Mouse (Mus musculus) left cerebral cortex, postnatal 25 days (tissue): ENCODE measurements around the gene Cyp2b19. TPM values are rescaled to one million over a fixed set of nuclear protein-coding genes. Genes with fewer than 3 reads are reported as not detected.
"Not testable (repeated sequence)": the region's sequence is repeated elsewhere in the genome, so short reads cannot be mapped to it uniquely, and the experiment has no call there.

Experiments used
- DNase-seq, 2 experiments: peaks; one replicate each; pipeline ENCODE4 v3.0.0; 2022; ENCODE audit warnings: low spot score in 2 of 2, mixed read lengths in 1 of 2
- intact Hi-C: fragments of 180-260 bp; cut with DNase I; formaldehyde crosslinking; loops from one replicate; pipeline ENCODE4 v1.15.1; 2025
- total RNA-seq, 2 experiments: library from RNA; stranded (reverse); gene quantifications; 2 replicates each; pipeline ENCODE4 v1.2.3; 2021

The Cyp2b19 gene
- total RNA-seq = not detected

DNA sequence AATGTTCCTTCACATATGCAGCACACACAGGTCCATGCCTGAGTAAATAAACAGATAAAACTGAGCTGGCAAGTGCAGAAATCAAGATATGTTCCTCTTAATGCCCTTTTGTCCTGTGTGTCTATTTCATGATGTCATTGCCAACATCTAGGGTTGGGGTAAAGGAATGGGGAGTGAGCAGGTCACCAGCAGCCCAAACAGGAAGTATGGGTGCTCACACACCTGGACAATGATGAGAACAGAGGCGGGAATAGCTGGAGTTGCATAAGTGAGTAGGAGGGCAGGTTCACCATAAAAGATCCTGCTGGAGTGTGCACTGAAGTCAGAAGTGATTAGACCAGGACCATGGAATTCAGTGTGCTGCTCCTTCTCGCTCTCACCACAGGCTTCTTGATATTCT, at the start of gene Cyp2b19:
Gene Cyp2b19 (plus strand): TSS at position 301 of the 400 bp plus-strand sequence.
- intact Hi-C loops = no loop called here
- no peak for DNase-seq

DNA sequence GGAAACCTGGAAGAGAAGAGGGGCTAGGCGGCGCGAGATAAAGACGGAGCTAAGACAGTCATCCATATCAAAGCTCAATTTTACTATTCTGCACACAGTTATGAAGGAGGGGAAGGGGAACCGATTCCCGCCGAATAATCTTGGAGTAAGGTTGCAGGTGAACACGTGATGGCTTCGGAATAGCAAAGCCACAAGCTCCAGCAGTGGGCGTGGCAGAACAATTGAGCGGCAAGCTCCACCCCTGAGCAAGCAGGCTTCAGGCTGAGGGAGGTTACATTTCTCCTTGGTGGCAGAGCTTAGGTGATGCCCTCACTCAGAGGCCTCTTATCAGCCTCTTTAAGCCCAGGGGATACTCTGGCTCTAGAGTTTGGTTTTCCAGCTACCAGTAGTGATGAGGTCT, 45.9 kb upstream of the Cyp2b19 start:
- intact Hi-C loops = no loop called here
- DNase-seq = no peak

DNA sequence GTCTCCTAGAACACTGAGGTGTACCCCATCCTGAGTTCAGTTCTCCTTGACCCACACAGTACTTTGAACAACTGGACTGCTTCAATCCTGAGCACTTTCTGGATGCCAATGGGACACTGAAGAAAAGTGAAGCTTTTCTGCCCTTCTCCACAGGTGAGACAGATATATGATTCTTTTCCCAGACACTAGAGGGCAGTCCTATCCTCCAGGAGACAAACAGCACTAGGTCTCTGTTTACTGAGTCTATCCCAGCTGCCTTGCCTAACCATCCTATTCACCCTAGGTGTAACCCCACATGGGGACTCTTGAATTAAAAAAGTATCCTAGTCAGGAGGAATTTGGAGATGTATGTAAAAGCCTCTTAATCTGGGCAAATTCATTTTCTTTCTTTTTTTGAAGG, 18.0 kb upstream of the Cyp2b19 start:
- DNase-seq = no peak
- intact Hi-C loops = no loop called here

DNA sequence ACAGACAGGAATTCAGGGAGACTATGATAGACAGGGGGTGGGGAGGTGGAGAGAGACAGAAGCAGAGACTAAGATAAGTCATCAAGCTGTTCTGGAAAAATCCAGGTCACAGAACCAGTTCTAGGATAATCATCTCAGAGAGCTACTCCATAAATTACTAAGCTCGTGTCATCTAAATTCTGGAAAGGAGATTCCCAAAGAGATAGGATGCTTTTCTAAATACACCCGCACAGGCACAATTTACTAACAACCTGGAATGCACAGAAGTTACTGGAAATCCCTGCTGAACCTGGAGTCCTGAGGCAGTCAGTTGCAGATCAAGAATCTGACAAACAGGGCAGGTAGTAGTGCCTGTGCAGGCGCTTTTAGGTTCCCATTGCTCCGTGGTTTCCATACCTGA, 13.0 kb upstream of the Cyp2b19 start:
- no peak for DNase-seq
- intact Hi-C loops = no loop called here

DNA sequence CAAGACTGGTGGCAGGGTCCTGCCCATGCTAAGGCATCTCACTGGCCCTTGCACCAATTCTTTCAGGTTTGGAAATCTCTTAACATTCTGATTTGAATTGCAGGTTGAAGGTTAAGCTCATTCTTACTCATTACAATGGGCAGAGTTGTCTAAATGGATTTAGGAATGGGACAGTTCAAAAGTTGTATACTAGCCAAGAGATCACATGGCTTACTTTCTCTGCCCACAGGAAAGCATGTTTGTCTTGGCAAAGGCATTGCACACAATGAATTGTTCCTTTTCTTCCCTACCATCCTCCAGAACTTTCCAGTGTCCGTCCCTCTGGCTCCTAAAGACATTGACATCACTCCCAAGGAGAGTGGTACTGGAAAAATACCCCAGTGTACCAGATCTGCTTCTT, 11.5 kb upstream of the Cyp2b19 start:
- no peak for DNase-seq
- intact Hi-C loops = no loop called here

DNA sequence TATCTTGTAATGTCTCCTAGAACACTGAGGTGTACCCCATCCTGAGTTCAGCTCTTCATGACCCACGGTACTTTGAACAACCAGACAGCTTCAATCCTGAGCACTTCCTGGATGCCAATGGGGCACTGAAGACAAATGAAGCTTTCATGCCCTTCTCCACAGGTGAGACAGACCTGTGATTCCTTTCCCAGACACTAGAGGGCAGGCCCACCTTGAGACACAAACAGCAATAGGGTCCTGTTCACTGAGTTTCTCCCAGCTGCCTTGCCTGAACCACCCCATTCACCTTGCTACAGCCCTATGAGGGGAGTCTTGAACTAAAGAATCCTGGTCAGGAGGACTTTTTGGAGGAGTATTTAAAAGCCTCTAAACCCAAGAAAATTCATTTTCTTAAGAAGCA, 10.1 kb downstream of the Cyp2b19 start:
- intact Hi-C loops = no loop called here
- no peak for DNase-seq

DNA sequence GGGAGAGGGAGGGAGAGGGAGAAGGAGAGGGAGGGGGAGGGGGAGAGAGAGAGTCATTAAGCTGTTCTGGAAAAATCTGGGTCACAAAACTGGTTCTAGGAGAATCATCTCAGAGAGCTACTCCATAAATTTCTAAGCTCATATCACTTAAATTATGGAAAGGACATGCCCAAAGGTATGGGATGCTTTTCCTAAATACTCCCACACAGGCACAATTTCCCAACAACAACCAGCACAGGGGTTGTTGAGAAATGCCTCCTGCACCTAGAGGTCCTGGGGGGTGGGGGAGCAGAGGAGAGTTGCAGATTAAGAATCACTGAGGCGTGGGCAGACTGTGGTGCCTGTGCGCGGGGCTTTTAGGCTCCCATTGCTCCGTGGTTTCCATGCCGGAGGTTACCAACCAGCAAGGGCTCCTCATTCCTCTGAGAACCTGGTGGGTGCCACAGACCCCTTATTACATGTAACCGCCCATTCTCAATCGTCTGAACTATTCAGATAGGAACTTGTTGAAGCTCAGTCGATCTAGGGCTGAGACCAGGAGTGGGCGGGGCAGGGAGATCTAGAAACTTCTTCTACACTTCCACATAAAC, 13.0 kb downstream of the Cyp2b19 start:
- intact Hi-C loops = no loop called here
- no peak for DNase-seq

DNA sequence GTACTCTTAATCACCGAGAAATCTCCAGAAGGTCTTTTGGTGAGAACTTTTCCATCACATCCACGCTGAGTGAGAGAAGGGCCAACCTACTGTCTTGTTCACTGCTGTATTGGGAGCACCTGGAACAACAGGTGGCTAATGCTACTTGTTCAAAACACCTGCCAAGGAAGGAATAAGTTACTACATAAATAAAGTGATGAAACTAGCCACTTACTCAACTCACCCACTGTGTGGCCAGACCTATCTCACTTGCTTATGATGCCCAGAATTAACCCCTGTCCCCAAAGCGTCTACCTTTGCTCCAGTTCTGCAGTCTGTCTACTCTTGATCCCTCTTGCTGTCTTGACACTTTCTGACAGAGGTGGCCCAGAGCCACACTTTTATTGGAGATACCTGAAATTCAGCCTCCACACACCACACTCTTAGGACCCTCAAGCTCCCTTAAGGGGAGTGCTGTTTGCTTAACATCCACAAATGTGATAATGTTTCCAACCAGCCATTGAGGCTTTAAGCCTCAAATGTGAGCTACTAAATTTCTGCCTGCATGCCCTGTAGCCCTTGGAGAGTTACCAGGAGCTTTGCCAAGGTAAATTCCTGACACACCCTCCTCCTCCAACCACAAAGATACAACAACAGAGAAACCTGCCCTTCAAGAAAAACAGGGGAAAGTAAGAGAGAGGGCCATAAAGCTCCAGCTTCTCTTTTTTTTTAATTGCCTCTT, 16.1 kb downstream of the Cyp2b19 start:
- intact Hi-C loops = no loop called here
- DNase-seq = no peak

DNA sequence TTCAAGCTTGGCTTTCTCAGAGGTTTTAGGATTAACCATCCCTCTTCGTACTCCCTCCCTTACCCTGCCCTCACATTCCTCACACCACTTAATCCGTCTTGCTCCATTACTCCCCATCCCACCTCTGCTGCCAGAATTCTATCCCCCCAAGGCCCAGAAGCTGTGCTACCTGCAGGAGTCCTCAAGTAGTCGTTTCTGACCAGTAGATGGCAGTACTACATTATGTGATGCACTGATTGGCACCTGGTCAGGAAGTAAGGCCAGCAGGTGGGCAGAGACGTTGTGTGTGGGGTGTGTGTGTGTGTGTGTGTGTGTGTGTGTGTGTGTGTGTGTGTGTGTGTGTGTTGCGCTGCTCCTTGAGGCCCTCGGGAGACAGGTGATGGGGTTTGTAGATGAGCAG, 18.9 kb downstream of the Cyp2b19 start:
- peak in 1 of 2 experiments; percentile 5 for DNase-seq
- intact Hi-C loops = loop anchor here (5.0 kb wide), 1 partner anchor 351 kb away; no protein-coding TSS in a partner anchor

DNA sequence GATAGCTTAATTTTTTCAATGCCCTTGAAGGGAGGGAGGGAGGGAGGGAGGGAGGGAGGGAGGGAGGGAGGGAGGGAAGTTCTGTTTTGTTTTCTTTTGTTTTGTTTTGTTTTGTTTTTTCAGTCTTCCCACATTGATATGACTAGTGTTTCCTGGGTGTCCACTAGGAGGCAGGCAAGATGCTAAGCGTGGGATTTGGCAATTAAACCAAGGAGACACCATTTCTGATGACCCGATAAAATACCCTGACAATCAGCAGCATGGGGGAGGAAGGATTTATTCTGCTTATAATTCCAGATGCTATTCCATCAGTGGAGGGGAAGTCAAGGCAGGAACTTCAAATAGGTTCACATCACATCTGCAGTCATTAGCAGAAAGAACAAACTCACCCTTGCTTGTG, 20.9 kb downstream of the Cyp2b19 start:
- intact Hi-C loops = loop anchor here (5.0 kb wide), 1 partner anchor 349 kb away; no protein-coding TSS in a partner anchor
- no peak for DNase-seq

DNA sequence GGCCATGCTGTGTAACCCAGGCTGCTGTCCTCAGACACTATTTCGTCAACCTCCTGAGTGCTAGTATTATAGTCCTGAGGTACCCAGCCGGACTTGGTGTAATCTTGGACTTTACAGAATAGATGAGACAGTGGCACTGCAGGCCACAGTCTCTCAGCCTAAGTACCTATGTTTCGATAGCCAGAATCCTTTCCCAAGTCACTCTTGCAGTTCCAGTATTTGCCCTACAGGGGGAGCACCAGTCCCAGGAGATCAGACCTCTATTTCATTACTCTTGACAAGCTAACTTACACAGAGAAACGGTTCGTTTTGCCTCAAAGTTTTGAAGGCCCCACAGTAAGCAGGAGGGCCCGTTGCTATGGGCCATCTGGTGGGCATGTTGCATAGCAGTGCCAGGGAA, 21.5 kb downstream of the Cyp2b19 start:
- intact Hi-C loops = loop anchor here (5.0 kb wide), 1 partner anchor 349 kb away; no protein-coding TSS in a partner anchor
- peak; percentile 6 to 55 for DNase-seq

DNA sequence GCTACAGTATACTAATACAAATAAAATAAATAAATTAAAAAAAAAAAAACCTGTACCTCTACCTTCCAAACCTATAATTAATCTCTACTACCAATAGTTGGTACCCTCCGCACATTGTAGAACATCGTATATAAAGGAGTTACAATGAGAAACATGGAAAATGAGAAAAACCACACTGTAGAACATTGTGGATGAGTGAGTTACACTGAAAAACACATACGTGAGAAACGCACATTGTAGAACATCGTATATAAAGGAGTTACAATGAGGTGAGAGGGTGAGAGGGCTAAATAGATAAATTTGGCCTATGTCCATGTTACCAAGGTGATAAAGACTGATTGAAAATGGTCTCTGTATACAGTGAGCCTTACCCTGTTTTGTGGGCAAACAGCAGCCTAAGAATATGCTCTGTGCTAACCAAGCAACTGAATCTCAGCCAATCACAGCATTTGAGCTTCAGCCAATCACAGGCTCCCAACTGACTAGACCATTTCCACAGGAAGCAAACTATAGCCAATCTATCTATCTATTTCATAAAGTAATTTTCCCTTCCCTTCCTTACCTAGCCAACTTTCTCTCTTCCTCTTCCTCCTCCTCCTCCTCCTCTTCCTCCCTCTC, 23.0 kb downstream of the Cyp2b19 start:
- intact Hi-C loops = loop anchor here (5.0 kb wide), 1 partner anchor 347 kb away; no protein-coding TSS in a partner anchor

DNA sequence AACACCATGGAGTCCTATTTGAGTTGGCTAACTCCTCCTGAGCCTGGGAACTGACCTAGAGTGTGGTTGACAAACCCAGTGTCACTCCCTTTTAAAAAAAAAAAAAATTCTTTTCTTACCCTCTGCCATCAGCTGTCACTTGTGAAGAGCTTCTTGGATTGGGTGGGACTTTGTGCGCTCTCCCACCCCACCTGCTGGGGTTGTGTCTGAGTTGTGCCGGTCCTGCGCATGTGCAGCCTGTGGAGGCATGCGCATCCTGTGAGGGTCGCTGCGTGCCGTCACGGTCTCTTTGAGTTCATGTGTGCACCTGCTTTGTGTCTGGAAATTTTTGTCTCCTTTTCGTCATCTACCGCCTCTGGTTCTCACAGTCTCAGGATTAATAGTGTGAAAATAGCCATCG, 23.6 kb downstream of the Cyp2b19 start:
- peak; percentile 11 to 43 for DNase-seq
- intact Hi-C loops = no loop called here

More for the DNA sequence above, 23.0 kb downstream of the Cyp2b19 start:
- peak; percentile 11 to 20 for DNase-seq

DNA sequence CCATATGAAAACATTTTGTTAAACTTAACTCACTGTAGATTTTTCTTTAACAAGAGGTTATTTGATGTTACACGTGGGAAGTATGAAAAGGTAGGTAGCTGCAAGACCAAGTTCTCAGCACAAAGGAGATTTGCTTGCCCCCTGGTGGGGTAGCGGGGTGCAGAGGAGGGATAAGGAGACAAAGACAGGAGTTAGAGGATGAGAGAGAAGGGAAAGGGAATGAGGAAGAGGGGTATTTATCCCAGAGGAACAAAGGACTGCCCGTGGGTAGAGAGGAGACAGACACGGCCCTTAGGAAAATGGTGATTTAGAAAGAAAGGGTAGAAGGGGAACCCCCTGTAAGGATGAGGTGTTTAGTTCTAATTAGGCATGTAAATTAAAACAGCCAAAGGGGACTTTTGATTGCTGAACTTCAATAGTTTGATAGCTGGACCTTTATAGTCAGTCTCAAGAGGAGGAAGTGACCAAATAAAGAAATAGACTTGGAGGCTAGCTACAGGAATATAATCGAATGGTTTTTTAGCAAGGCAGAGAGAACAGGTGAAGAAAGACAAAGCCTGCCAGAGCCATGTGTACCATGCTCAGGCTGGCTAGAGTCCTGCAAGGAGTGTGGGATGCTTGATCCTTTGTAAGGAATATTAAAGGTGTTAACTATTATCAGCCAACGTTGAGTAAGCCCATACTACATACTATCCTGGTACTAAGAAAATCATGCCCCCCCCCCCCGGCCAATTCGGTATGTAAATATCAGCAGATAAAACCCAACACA, 24.2 kb downstream of the Cyp2b19 start:
- intact Hi-C loops = no loop called here

DNA sequence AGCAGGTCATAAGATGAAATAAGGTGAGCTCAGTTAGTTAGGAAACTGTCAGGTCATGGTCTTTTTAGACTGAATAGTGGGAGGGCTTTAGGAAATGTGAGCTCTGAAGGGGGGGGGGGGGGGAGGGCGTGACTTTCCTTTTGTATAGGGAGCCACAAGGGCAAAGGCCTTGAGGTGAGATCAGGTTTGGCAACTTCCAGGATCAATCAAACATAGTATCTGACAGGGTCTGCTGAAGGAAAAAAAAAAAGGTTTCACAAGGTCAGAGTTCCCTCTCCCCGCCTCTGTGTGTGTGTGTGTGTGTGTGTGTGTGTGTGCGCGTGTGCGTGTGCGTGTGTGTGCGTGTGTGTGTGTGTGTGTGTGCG, 24.8 kb downstream of the Cyp2b19 start:
- no peak for DNase-seq
- intact Hi-C loops = no loop called here

More for the DNA sequence above, 24.2 kb downstream of the Cyp2b19 start:
- DNase-seq = no peak

DNA sequence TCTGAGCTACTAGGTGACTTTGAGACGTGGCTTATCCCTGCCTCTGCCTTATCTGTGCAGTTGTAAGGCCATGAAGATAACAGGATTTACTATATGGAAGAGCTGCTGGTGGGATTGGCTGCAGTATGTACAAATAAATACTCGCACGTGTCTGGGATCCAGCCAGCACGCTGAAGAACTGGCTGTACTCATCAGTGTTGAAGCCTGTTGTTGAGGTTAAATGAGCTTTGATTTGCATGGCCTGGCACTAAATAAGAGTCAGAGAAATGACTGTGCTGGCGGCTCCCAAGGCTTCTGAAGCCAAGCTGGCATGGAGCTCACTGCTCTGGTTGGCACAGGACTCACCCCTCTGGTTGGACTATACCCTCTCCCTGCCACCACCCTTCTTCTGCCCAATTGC, 26.2 kb downstream of the Cyp2b19 start:
- no peak for DNase-seq
- intact Hi-C loops = no loop called here

DNA sequence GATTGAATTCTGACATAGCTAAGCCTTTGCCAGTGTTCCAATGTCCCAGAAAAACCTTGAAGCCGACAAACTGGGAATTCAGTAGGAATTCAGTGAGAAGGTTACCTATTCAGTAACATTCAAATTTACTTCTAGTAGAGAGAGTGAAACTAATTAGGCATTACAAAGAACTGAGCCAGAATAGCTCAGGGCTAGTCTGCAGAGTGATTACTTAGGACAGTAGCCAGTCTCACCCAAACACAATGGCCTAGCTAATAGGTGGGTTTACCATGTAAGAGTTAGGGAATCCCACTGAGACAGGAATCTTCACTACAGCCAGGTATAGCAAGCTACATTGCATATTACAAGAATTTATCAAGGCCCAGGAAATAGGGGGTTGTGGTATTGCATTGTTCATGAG, 29.1 kb downstream of the Cyp2b19 start:
- intact Hi-C loops, DNase-seq: not testable (repeated sequence)

DNA sequence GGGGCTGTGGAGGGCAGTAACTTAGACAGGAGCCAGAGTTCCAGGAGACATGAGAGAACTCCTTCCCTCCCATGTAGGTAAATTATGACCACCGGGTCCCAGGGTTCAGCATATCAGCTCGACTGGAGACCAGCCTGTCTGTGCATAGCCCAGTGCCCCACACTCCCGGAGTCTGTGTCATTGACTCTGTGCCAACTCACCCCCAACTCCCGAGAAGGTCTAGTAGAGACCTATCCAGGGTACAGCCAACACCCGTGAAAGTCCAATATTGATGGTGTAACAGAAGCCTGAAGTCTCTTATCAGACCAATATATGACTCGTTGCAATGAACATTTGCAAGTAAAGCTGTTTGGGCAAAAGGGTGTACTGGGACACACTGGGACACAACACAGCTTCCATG, 33.0 kb downstream of the Cyp2b19 start:
- intact Hi-C loops = no loop called here
- no peak for DNase-seq

DNA sequence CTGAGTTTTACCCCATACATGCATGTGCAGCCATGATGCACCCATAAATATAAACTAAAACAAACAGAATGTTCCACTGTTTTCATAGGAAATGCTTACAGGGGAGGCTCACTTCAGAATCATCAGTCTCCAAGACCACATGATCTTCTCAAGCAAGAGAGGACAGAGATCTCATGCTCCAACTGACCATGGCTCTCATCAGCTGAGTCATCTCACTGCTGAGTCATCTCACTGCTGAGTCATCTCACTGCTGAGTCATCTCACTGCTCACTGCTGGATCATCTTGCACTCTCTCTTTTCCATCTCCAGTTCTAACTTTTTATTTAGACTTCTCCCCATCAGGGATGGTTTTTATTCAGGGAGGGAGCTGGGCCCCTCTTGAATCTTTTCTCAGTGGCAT, 43.2 kb downstream of the Cyp2b19 start:
- intact Hi-C loops = no loop called here
- no peak for DNase-seq

DNA sequence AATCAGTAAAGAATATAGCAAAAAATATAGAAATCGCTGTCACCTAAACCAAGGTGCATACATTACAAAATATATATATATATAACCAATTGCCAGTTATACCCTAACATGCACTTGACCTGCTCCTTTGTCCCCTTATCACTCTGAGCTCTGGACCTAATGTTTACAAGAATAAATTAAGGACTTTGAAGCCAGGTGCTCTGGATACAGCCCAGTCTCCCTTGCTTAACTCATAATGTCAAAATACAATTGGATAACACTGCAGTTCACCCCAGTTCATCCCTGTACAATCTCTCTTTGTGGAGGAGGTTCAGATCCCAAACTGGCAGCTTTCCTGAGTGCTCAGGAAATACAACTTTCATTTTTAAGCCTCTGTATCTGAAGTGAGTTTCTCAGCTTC, 44.1 kb downstream of the Cyp2b19 start:
- intact Hi-C loops = no loop called here

More for the DNA sequence above, 44.1 kb downstream of the Cyp2b19 start:
- no peak for DNase-seq
